Mouse (Mus musculus): ENCODE data around the gene Stard10. TPM values are rescaled to one million over a fixed set of nuclear protein-coding genes. Genes with fewer than 3 reads are reported as not detected.

Gene Stard10
- polyA plus RNA-seq, 1 experiment, result 58.2 TPM

DNA sequence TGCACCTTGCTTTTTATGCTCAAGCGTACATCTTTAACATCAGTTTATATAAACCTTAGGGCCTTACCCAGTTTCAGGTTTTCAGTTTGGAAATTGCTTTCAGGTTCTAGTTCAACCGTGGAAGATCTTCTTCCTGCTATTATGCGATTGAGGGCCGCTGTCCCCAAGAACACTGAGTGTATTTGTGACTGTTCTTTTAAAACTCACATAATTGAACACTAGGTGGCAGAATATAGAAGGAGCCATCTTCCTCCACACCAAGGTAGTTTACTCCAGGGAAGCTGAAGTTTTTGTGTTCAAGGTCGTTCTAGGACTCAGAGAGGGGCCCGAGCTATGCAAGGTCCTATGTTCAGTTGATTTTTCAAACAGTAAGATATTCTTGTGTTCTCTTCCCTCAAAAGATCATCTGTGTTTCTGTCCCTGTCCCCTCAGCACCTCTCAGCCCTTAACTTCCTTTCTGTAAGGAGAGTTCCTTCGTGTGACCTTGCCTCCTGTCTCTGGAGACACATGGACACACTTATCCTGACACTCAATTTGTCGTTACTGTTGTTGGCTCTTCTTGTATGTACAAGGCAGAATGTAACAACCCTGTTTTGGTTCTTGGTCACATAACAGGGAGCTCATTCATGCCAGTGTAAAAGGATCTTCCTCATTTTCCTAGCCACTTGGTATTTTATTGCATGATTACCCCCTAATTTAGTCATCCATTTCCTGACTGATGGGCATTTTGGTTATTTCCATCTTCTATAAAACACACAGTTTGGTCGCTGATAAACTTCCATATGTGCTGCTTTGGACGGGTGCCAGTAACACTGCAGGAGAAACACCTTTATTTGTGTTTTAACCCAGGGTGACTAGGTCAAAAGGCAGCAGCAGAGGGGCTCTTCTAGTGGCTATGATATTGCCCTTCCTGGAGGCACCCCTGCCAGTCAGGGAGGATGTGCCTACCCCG is 51.3 kb downstream of the Stard10 start:
- TF ChIP-seq CTCF (IDR thresholded peaks at IDR 0.05; ENCODE audit: low read depth, low read length) (no peak), EP300 (IDR thresholded peaks at IDR 0.05; ENCODE audit: insufficient read depth, low read depth, low read length) (no peak), POLR2A (IDR thresholded peaks at IDR 0.05; ENCODE audit: insufficient read depth, low read length) (no peak)
- H3K4me3 ChIP-seq (ENCODE audit: low read depth, low read length), result no peak overlapping the region
- H3K27ac ChIP-seq (ENCODE audit: insufficient read depth, low read length), result no peak overlapping the region
- no peaks in the 10 kb centered on the region for H3K27me3 ChIP-seq (ENCODE audit: control insufficient read depth, insufficient read depth, low read length, poor library complexity, severe bottlenecking)
- peaks cover 3% of the 10 kb centered on the region for H3K4me1 ChIP-seq (ENCODE audit: control insufficient read depth, insufficient read depth, low read length)
- no peaks in the 10 kb centered on the region for H3K36me3 ChIP-seq (ENCODE audit: control insufficient read depth, insufficient read depth, low read length, poor library complexity, severe bottlenecking)
- H3K9me3 ChIP-seq (replicated peaks; ENCODE audit: control insufficient read depth, insufficient read depth, low read length, poor library complexity, severe bottlenecking), result no peaks in the 10 kb centered on the region
- no peak overlapping the region for H3K9ac ChIP-seq (ENCODE audit: low read depth, poor library complexity, severe bottlenecking)

DNA sequence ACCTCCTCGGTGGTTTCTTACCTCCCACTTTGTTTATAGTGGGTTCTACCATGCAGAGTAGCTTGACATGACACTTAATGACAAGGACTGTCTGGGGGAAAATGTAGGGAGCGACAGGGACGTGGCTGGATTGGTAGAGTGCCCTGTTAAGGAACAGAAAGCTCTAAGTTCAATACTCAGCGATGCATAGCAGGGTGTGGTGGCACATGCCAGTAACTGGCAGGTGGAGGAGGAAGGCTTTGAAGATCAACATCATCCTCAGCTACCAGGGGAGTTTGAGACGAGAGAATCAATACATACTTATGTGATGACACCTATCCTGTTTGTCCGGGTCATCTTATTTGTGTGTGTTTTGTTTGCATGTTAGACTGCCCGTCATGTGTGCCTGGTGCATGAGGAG is 52.8 kb downstream of the Stard10 start:
- no peak overlapping the region for H3K27ac ChIP-seq (ENCODE audit: insufficient read depth, low read length)
- TF ChIP-seq POLR2A (IDR thresholded peaks at IDR 0.05; ENCODE audit: insufficient read depth, low read length), result no peak
- TF ChIP-seq CTCF (IDR thresholded peaks at IDR 0.05; ENCODE audit: low read depth, low read length), result no peak
- TF ChIP-seq EP300 (IDR thresholded peaks at IDR 0.05; ENCODE audit: insufficient read depth, low read depth, low read length), result no peak
- H3K9me3 ChIP-seq (replicated peaks; ENCODE audit: control insufficient read depth, insufficient read depth, low read length, poor library complexity, severe bottlenecking), result no peaks in the 10 kb centered on the region
- no peak overlapping the region for H3K4me3 ChIP-seq (ENCODE audit: low read depth, low read length)
- H3K27me3 ChIP-seq (ENCODE audit: control insufficient read depth, insufficient read depth, low read length, poor library complexity, severe bottlenecking), result no peaks in the 10 kb centered on the region
- no peak overlapping the region for H3K9ac ChIP-seq (ENCODE audit: low read depth, poor library complexity, severe bottlenecking)
- H3K4me1 ChIP-seq (ENCODE audit: control insufficient read depth, insufficient read depth, low read length), result peaks cover 3% of the 10 kb centered on the region
- H3K36me3 ChIP-seq (ENCODE audit: control insufficient read depth, insufficient read depth, low read length, poor library complexity, severe bottlenecking), result no peaks in the 10 kb centered on the region

DNA sequence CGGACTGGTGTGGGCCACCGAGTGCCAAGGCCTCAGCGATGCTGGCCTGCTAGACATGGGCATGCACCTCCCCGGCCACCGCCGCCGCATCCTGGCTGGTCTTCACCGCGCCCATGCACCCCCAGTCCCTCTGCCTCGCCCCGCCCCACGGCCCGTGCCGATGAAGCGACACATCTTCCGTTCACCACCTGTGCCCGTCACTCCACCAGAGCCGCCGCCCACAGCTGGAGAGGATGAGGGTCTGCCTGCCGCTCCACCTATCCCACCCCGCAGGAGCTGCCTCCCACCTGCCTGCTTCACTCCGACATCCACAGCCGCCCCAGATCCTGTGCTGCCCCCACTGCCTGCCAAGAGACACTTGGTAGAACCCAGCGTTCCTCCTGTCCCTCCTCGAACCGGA is 56.2 kb downstream of the Stard10 start:
- no peak overlapping the region for H3K27ac ChIP-seq (ENCODE audit: insufficient read depth, low read length)
- no peaks in the 10 kb centered on the region for H3K9me3 ChIP-seq (replicated peaks; ENCODE audit: control insufficient read depth, insufficient read depth, low read length, poor library complexity, severe bottlenecking)
- H3K27me3 ChIP-seq (ENCODE audit: control insufficient read depth, insufficient read depth, low read length, poor library complexity, severe bottlenecking), result no peaks in the 10 kb centered on the region
- TF ChIP-seq EP300 (IDR thresholded peaks at IDR 0.05; ENCODE audit: insufficient read depth, low read depth, low read length), result no peak
- no peak for TF ChIP-seq CTCF (IDR thresholded peaks at IDR 0.05; ENCODE audit: low read depth, low read length)
- no peak overlapping the region for H3K9ac ChIP-seq (ENCODE audit: low read depth, poor library complexity, severe bottlenecking)
- no peaks in the 10 kb centered on the region for H3K36me3 ChIP-seq (ENCODE audit: control insufficient read depth, insufficient read depth, low read length, poor library complexity, severe bottlenecking)
- H3K4me1 ChIP-seq (ENCODE audit: control insufficient read depth, insufficient read depth, low read length), result peaks cover 3% of the 10 kb centered on the region
- H3K4me3 ChIP-seq (ENCODE audit: low read depth, low read length), result peak overlapping the region; percentile 51

DNA sequence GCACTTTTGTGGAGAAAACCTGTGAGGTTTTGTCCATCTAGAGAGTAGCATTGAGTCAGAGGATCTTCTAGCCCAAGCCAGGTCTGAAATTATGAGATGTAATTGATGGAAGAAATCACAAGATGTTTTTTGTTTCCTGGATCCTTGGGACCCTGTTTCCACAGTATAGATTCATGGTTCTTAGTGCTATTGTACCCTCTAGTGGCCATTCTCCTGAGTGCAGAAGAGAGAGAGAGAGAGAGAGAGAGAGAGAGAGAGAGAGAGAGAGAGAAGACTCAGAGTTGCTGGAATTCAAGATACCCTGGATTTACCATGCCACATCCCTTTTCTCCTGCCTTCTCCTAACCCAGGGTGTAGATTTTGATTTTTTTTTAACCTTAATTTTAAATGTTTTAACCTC is 57.3 kb downstream of the Stard10 start:
- Histone ChIP-seq H3K9me3 (replicated peaks; ENCODE audit: control insufficient read depth, insufficient read depth, low read length, poor library complexity, severe bottlenecking) (no peaks in the 10 kb centered on the region), H3K27ac (ENCODE audit: insufficient read depth, low read length) (no peak overlapping the region), H3K27me3 (ENCODE audit: control insufficient read depth, insufficient read depth, low read length, poor library complexity, severe bottlenecking) (no peaks in the 10 kb centered on the region), H3K4me3 (ENCODE audit: low read depth, low read length) (no peak overlapping the region), H3K36me3 (ENCODE audit: control insufficient read depth, insufficient read depth, low read length, poor library complexity, severe bottlenecking) (no peaks in the 10 kb centered on the region), H3K9ac (ENCODE audit: low read depth, poor library complexity, severe bottlenecking) (no peak overlapping the region), H3K4me1 (ENCODE audit: control insufficient read depth, insufficient read depth, low read length) (peaks cover under 1% of the 10 kb centered on the region)
- TF ChIP-seq POLR2A (IDR thresholded peaks at IDR 0.05; ENCODE audit: insufficient read depth, low read length) (no peak), CTCF (IDR thresholded peaks at IDR 0.05; ENCODE audit: low read depth, low read length) (no peak), EP300 (IDR thresholded peaks at IDR 0.05; ENCODE audit: insufficient read depth, low read depth, low read length) (no peak)

DNA sequence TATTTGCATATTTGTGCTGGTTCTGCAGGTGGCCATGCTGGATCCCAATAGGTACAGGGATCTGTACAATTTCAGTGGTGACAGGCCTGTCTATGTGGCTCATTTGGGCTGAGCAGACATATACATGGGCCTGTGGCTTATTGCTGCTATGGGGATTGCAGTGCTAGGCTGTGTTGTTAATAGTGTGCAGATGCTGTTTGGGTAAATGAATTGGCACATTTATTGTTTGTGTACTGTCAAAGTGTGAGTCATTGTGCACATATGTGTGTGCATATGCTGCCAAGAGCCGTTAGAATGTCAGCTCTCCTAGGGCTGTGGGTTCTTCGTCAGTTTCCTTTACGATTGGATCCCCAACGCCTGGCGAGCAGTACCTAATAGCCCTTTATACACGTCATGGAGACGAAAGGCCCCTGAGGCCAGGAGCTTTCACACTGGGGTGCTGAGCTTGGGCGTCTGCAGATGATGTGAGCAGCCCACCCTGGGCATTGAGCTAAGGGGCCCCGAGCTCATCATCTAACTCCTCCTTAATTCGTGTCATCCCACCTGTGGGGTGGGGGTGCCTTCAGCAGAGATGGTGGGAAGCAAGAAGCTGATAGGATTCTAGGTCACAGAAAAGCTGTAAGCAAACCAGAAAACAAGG is 59.9 kb downstream of the Stard10 start:
- H3K9me3 ChIP-seq (replicated peaks; ENCODE audit: control insufficient read depth, insufficient read depth, low read length, poor library complexity, severe bottlenecking), result no peaks in the 10 kb centered on the region
- no peak overlapping the region for H3K9ac ChIP-seq (ENCODE audit: low read depth, poor library complexity, severe bottlenecking)
- H3K27ac ChIP-seq (ENCODE audit: insufficient read depth, low read length), result no peak overlapping the region
- no peaks in the 10 kb centered on the region for H3K36me3 ChIP-seq (ENCODE audit: control insufficient read depth, insufficient read depth, low read length, poor library complexity, severe bottlenecking)
- no peaks in the 10 kb centered on the region for H3K27me3 ChIP-seq (ENCODE audit: control insufficient read depth, insufficient read depth, low read length, poor library complexity, severe bottlenecking)
- TF ChIP-seq EP300 (IDR thresholded peaks at IDR 0.05; ENCODE audit: insufficient read depth, low read depth, low read length), result no peak
- no peak for TF ChIP-seq CTCF (IDR thresholded peaks at IDR 0.05; ENCODE audit: low read depth, low read length)
- TF ChIP-seq POLR2A (IDR thresholded peaks at IDR 0.05; ENCODE audit: insufficient read depth, low read length), result no peak
- no peaks in the 10 kb centered on the region for H3K4me1 ChIP-seq (ENCODE audit: control insufficient read depth, insufficient read depth, low read length)
- no peak overlapping the region for H3K4me3 ChIP-seq (ENCODE audit: low read depth, low read length)
